Mouse (Mus musculus) forebrain, embryonic 12.5 days (tissue): ENCODE results near the gene Eloa. TPM values are rescaled to one million over a fixed set of nuclear protein-coding genes. Genes with fewer than 3 reads are reported as not detected.
A peak's percentile ranks its signal among the peaks of the same experiment; 100 is the strongest.

Source experiments
- ATAC-seq: fragments of 200-750 bp; cut with Nextera tagmentation; 2 replicates; pipeline ENCODE4 v1.8.0; 2017; ENCODE audit warnings: moderate TSS enrichment; ENCODE audit not compliant: low FRiP score
- H3K27ac ChIP-seq: fragments of 300-500 bp; sonication (generic); 2 replicates; pipeline ENCODE4 v1.5.1; 2016; ENCODE audit warnings: mild to moderate bottlenecking
- H3K27me3 ChIP-seq: fragments of 300-500 bp; sonication (generic); 2 replicates; pipeline ENCODE4 v1.6.1; 2016; ENCODE audit warnings: mild to moderate bottlenecking
- H3K36me3 ChIP-seq: fragments of 300-500 bp; sonication (generic); replicated peaks from 2 replicates; pipeline ENCODE4 v1.6.1; 2016; ENCODE audit warnings: mild to moderate bottlenecking
- H3K4me1 ChIP-seq: fragments of 300-500 bp; sonication (generic); 2 replicates; pipeline ENCODE4 v1.6.1; 2016
- H3K4me2 ChIP-seq: fragments of 300-500 bp; sonication (generic); 2 replicates; pipeline ENCODE4 v1.6.1; 2016; ENCODE audit warnings: mild to moderate bottlenecking, moderate library complexity
- H3K4me3 ChIP-seq: fragments of 300-500 bp; sonication (generic); replicated peaks from 2 replicates; pipeline ENCODE4 v1.5.1; 2016; ENCODE audit warnings: mild to moderate bottlenecking
- H3K9ac ChIP-seq: fragments of 300-500 bp; sonication (generic); 2 replicates; pipeline ENCODE4 v1.6.1; 2016; ENCODE audit warnings: mild to moderate bottlenecking
- H3K9me3 ChIP-seq: fragments of 300-500 bp; sonication (generic); 2 replicates; pipeline ENCODE4 v1.6.1; 2016
- WGBS: fragments of 180-500 bp; shearing (Covaris S2); methylation state at CpG from one replicate; pipeline ENCODE4 v1.1.7; 2016; 5-methylcytosine and 5-hydroxymethylcytosine counted together
- polyA plus RNA-seq: library from polyadenylated mRNA; unstranded; fragments of >200 nt; fragmentation: Nextera tagmentation; extraction: Ambion mirVana; gene quantifications from 2 replicates; pipeline ENCODE4 v1.2.1, GENCODE M21; 2016

Eloa gene
- polyA plus RNA-seq, 1 experiment from 2014 or later = 34.2 TPM

GRCm38 (mm10) chr4:136027416-136028131, 6.0 kb upstream of the Eloa start:
- Histone ChIP-seq H3K4me3 (no peak overlapping the region), H3K9me3 (no peaks in the 10 kb centered on the region), H3K36me3 (no peaks in the 10 kb centered on the region), H3K27ac (no peak overlapping the region), H3K27me3 (no peaks in the 10 kb centered on the region), H3K4me1 (peaks cover 15% of the 10 kb centered on the region), H3K4me2 (no peak overlapping the region), H3K9ac (no peak overlapping the region)
- no peak for ATAC-seq
- WGBS = 86% methylated on average over 8 of the region's 8 CpGs

- H3K36me3 ChIP-seq = no peaks in the 10 kb centered on the region
- WGBS = 72% methylated on average over 1 of the region's 1 CpGs
- no peak overlapping the region for H3K4me2 ChIP-seq
- H3K9ac ChIP-seq = no peak overlapping the region
- H3K4me1 ChIP-seq = peaks cover 5% of the 10 kb centered on the region
- no peak overlapping the region for H3K27ac ChIP-seq
- H3K9me3 ChIP-seq = no peaks in the 10 kb centered on the region
- no peaks in the 10 kb centered on the region for H3K27me3 ChIP-seq
- H3K4me3 ChIP-seq = no peak overlapping the region
- no peak for ATAC-seq
These were observed 3.8 kb upstream of the Eloa start for GRCm38 (mm10) chr4:136025350-136025749.

GRCm38 (mm10) chr4:136022924-136023323, 1.4 kb upstream of the Eloa start:
- Histone ChIP-seq H3K36me3 (no peaks in the 10 kb centered on the region), H3K4me2 (no peak overlapping the region), H3K27ac (no peak overlapping the region), H3K9ac (no peak overlapping the region), H3K4me3 (no peak overlapping the region), H3K9me3 (no peaks in the 10 kb centered on the region), H3K4me1 (peaks cover 19% of the 10 kb centered on the region), H3K27me3 (no peaks in the 10 kb centered on the region)
- WGBS = 97% methylated on average over 9 of the region's 9 CpGs
- no peak for ATAC-seq

- 2% methylated on average over 49 of the region's 62 CpGs for WGBS
These were observed 617 bp downstream of the Eloa start for GRCm38 (mm10) chr4:136020743-136021548.

GRCm38 (mm10) chr4:136016059-136016602, 5.4 kb downstream of the Eloa start:
- WGBS = 94% methylated on average over 3 of the region's 3 CpGs
- no peak overlapping the region for H3K27ac ChIP-seq
- no peak overlapping the region for H3K4me3 ChIP-seq
- H3K4me1 ChIP-seq = peaks cover 19% of the 10 kb centered on the region
- no peak overlapping the region for H3K9ac ChIP-seq
- no peaks in the 10 kb centered on the region for H3K9me3 ChIP-seq
- ATAC-seq = no peak
- H3K36me3 ChIP-seq = peaks cover 26% of the 10 kb centered on the region
- no peak overlapping the region for H3K4me2 ChIP-seq
- no peaks in the 10 kb centered on the region for H3K27me3 ChIP-seq

More at GRCm38 (mm10) chr4:136020743-136021548, 617 bp downstream of the Eloa start:
- peak; percentile 73; the same call in 1 of the 2 replicates for ATAC-seq
- H3K4me2 ChIP-seq = peak overlapping the region; percentile 94
- H3K9me3 ChIP-seq = no peaks in the 10 kb centered on the region
- H3K4me1 ChIP-seq = peaks cover 19% of the 10 kb centered on the region
- peak overlapping the region; percentile 87 for H3K27ac ChIP-seq
- peak overlapping the region; percentile 99 for H3K4me3 ChIP-seq
- H3K36me3 ChIP-seq = no peaks in the 10 kb centered on the region
- peak overlapping the region; percentile 98 for H3K9ac ChIP-seq
- no peaks in the 10 kb centered on the region for H3K27me3 ChIP-seq

- Histone ChIP-seq H3K4me1 (no peaks in the 10 kb centered on the region), H3K36me3 (peaks cover 76% of the 10 kb centered on the region), H3K4me3 (no peak overlapping the region), H3K9me3 (no peaks in the 10 kb centered on the region), H3K4me2 (no peak overlapping the region), H3K27me3 (no peaks in the 10 kb centered on the region), H3K27ac (no peak overlapping the region), H3K9ac (no peak overlapping the region)
- ATAC-seq = no peak
- 90% methylated on average over 4 of the region's 4 CpGs for WGBS
These were observed 11.0 kb downstream of the Eloa start for GRCm38 (mm10) chr4:136010586-136010985.

- H3K36me3 ChIP-seq = peaks cover 90% of the 10 kb centered on the region
- ATAC-seq = no peak
- H3K9ac ChIP-seq = no peak overlapping the region
- H3K27ac ChIP-seq = no peak overlapping the region
- H3K4me2 ChIP-seq = no peak overlapping the region
- no peaks in the 10 kb centered on the region for H3K4me1 ChIP-seq
- H3K4me3 ChIP-seq = no peak overlapping the region
- no peaks in the 10 kb centered on the region for H3K9me3 ChIP-seq
- no peaks in the 10 kb centered on the region for H3K27me3 ChIP-seq
- 95% methylated on average over 8 of the region's 8 CpGs for WGBS
These were observed 12.6 kb downstream of the Eloa start for GRCm38 (mm10) chr4:136008782-136009447.

- H3K36me3 ChIP-seq = peaks cover 93% of the 10 kb centered on the region
- no peaks in the 10 kb centered on the region for H3K27me3 ChIP-seq
- H3K4me1 ChIP-seq = no peaks in the 10 kb centered on the region
- H3K4me2 ChIP-seq = no peak overlapping the region
- H3K9ac ChIP-seq = no peak overlapping the region
- H3K27ac ChIP-seq = no peak overlapping the region
- ATAC-seq = no peak
- no peaks in the 10 kb centered on the region for H3K9me3 ChIP-seq
- 91% methylated on average over 3 of the region's 3 CpGs for WGBS
- H3K4me3 ChIP-seq = no peak overlapping the region
These were observed 14.7 kb downstream of the Eloa start for GRCm38 (mm10) chr4:136006821-136007220.

- ATAC-seq = no peak
- no peak overlapping the region for H3K4me2 ChIP-seq
- H3K27ac ChIP-seq = no peak overlapping the region
- no peaks in the 10 kb centered on the region for H3K27me3 ChIP-seq
- H3K36me3 ChIP-seq = peaks cover 77% of the 10 kb centered on the region
- H3K4me1 ChIP-seq = no peaks in the 10 kb centered on the region
- H3K9ac ChIP-seq = no peak overlapping the region
- 95% methylated on average over 2 of the region's 2 CpGs for WGBS
- H3K9me3 ChIP-seq = no peaks in the 10 kb centered on the region
- H3K4me3 ChIP-seq = no peak overlapping the region
These were observed 16.6 kb downstream of the Eloa start for GRCm38 (mm10) chr4:136004921-136005320.

GRCm38 (mm10) chr4:136004107-136004675, 17.4 kb downstream of the Eloa start:
- Histone ChIP-seq H3K27me3 (no peaks in the 10 kb centered on the region), H3K4me2 (no peak overlapping the region), H3K36me3 (peaks cover 70% of the 10 kb centered on the region), H3K9ac (no peak overlapping the region), H3K4me1 (no peaks in the 10 kb centered on the region), H3K4me3 (no peak overlapping the region), H3K27ac (no peak overlapping the region), H3K9me3 (no peaks in the 10 kb centered on the region)
- WGBS = 90% methylated on average over 5 of the region's 5 CpGs
- ATAC-seq = no peak

GRCm38 (mm10) chr4:135995118-135995517, 26.4 kb downstream of the Eloa start:
- H3K4me3 ChIP-seq = no peak overlapping the region
- no peak for ATAC-seq
- WGBS = 86% methylated on average over 4 of the region's 4 CpGs

GRCm38 (mm10) chr4:135993941-135994340, 27.6 kb downstream of the Eloa start:
- no peaks in the 10 kb centered on the region for H3K27me3 ChIP-seq
- H3K36me3 ChIP-seq = no peaks in the 10 kb centered on the region
- no peaks in the 10 kb centered on the region for H3K4me1 ChIP-seq
- ATAC-seq = no peak
- no peak overlapping the region for H3K4me2 ChIP-seq
- WGBS = 96% methylated on average over 6 of the region's 6 CpGs
- no peak overlapping the region for H3K4me3 ChIP-seq
- no peak overlapping the region for H3K9ac ChIP-seq
- H3K27ac ChIP-seq = no peak overlapping the region
- peaks cover 9% of the 10 kb centered on the region for H3K9me3 ChIP-seq

More at GRCm38 (mm10) chr4:135995118-135995517, 26.4 kb downstream of the Eloa start:
- Histone ChIP-seq H3K4me2 (no peak overlapping the region), H3K27ac (no peak overlapping the region), H3K27me3 (no peaks in the 10 kb centered on the region), H3K36me3 (no peaks in the 10 kb centered on the region), H3K9me3 (peaks cover 9% of the 10 kb centered on the region), H3K4me1 (no peaks in the 10 kb centered on the region), H3K9ac (no peak overlapping the region)
